Mouse (Mus musculus) thymus, postnatal 0 days (tissue): Measurements from ENCODE around the gene Flnb. TPM values are rescaled to one million over a fixed set of nuclear protein-coding genes. Genes with fewer than 3 reads are reported as not detected.

Experiments
- DNase-seq: peaks from one replicate; pipeline ENCODE4 v3.0.0-alpha.2; 2015; ENCODE audit warnings: low spot score
- polyA plus RNA-seq: library from polyadenylated mRNA; unstranded; fragments of >200 nt; fragmentation: Nextera tagmentation; extraction: Ambion mirVana; gene quantifications from 2 replicates; pipeline ENCODE4 v1.2.1, GENCODE M21; 2015

Flnb gene
- polyA plus RNA-seq, 1 experiment from 2014 or later, result 8.2 TPM

- no peak for DNase-seq
Observed at GRCm38 (mm10) chr14:7943101-7943800, 125.5 kb downstream of the Flnb start.

GRCm38 (mm10) chr14:7943801-7944135 is 126.0 kb downstream of the Flnb start:
- DNase-seq, result no peak

- DNase-seq, result peak; percentile 69
Observed at GRCm38 (mm10) chr14:7944349-7945039, 126.7 kb downstream of the Flnb start.

- no peak for DNase-seq
Observed at GRCm38 (mm10) chr14:7945261-7945660, 127.5 kb downstream of the Flnb start.

DNA sequence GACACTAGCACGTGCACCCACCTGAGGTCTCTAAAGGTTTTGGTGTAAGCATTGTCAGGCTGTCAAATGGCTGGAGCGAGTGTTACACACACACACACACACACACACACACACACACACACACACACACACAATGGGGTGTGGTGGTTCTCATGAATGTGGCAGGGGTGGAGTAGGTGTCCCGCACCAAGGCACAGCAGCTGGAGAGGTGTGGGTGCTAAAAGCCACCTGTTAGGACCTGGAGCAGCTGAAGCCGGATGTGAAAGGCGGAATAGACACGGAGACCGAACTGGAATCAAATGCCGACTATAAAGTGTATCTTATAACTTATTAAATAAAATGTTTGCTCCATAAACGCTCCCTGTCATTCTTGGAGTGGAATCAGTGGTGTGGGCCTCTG is 133.5 kb downstream of the Flnb start:
- no peak for DNase-seq

GRCm38 (mm10) chr14:7952610-7953254 is 135.0 kb downstream of the Flnb start:
- DNase-seq, result no peak

- no peak for DNase-seq
Observed at GRCm38 (mm10) chr14:7954071-7954471, 136.3 kb downstream of the Flnb start.

GRCm38 (mm10) chr14:7956427-7956826 is 138.7 kb downstream of the Flnb start:
- DNase-seq, result no peak

DNA sequence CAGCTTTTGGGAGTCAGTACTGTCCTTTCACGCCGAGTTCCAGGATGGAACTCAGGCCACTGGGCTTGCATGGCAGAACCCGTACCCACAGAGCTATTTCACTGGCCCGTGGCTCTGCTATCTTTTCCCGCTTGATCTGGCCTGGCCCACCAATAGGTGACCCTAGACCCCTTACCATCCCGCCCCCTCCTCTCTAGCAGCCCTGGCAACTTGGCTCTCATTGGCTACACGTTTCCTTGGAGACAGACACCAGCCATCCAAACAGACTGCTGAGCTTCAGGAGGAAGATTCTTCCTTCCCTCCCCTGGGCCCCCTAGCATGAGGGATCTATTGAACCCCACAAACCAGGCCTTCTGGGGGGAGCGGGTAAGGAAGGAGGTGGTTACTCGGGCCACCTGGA is 139.3 kb downstream of the Flnb start, which contains the start of gene Gm45521:
Gene Gm45521 (plus strand): TSS at position 240 of the 400 bp plus-strand sequence.
- DNase-seq, result no peak

DNA sequence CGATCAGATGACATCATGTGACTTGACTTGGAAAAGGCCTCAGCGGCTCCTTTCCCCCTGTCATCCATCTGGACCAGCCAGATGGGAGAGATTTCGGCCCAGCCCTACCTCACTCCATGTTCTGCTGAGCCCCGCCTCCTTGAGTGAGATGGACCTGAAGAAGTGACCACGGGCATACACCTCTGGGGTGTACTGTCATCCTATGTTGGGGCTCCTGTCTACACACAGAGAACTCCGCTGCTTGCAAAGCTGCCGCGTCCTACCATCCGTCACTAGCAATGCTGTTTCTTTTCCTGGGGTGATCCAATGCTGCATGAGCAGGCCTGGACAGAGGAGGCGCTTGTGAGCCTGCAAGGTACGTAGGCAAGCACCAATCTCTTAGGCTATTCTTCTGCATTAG is 142.9 kb downstream of the Flnb start:
- peak; percentile 11 for DNase-seq

DNA sequence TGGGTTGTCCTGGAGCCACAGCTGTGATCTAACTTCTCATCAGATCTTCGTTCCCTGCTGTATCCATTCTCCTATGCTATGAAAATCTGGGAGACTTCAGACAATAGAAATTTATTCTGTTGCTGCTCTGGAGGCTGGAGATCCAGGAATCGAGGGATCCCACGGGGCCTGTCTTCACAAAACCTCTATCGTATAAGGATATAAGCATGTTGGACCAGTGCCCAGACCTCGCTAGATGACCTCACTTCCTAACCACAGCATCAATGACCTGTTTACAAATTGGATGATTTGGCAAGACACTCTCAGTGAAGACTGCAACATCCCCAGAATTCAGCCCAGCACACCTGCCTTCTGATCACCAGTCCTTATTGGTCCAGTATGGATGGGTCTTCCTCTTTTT is 144.0 kb downstream of the Flnb start:
- no peak for DNase-seq

DNA sequence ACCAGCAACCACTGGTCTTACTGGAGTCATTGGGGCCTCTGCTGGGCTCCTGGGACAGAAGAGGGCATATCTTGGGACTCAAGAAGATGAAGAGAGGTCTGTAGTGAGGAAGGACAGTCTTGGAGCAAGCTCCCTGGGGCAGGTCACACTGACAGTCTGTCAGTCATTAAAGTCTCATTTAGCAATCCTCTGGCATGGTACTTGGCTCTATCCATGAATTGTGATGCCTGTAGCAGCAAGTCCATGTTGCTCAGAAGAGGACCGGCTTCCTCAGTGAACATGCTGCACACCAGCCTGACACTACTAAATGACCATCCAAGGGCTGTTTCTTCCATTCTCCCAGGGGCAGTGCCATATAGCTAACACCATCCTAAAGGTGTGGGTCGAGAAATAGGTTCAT is 144.9 kb downstream of the Flnb start:
- DNase-seq, result no peak

- DNase-seq, result no peak
Observed at GRCm38 (mm10) chr14:7963160-7963559, 145.4 kb downstream of the Flnb start.

DNA sequence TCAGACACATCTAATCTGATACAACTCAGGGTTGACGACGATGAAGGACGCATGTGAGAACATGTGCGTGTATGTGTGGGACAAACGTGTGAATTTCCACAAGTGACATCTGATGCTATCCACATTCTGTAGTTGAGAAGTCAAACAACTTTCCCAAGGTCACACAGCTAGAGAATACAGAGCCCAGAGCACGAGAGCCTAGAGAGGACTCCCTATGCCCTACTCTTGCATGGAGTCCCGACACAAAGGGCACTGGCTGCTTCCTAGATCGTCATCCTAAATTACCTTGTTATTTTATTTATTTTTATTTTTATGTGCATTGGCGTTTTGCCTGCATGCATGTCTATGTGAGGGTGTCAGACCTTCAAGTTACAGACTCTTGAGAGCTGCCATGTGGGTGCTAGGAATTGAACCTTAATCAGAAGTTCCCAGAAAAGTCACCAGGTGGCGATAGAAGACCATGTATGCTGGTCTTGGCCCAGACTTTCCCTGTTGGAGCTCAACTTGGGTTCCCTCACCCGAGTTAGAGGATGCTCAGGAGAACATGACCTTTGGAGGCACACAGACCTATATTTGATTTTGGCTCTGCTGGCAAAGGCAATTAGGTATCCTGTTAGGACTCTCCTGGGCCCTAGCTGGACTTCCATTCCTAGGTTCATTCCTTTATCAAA is 146.6 kb downstream of the Flnb start:
- peak; percentile 78 for DNase-seq

GRCm38 (mm10) chr14:7971889-7972493 is 154.2 kb downstream of the Flnb start:
- no peak for DNase-seq

DNA sequence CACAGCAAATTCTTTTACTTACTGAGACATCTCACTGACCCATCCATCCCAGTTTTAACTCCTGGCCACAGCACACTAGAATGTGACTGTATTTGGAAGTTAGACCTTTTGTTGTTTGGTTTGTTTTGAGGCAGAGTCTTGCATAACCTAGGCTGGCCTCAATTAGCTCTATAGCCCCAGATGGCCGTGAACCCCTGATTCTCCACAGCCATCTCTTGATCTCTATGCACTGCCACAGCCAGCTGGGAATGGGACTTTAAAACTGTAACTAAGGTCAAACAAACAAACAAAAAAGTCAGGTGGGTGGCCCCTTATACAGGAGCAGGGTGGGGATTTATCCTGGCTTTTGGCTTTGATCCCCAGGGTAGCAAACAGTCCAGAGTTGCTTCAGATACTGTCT is 156.9 kb downstream of the Flnb start:
- DNase-seq, result no peak

DNA sequence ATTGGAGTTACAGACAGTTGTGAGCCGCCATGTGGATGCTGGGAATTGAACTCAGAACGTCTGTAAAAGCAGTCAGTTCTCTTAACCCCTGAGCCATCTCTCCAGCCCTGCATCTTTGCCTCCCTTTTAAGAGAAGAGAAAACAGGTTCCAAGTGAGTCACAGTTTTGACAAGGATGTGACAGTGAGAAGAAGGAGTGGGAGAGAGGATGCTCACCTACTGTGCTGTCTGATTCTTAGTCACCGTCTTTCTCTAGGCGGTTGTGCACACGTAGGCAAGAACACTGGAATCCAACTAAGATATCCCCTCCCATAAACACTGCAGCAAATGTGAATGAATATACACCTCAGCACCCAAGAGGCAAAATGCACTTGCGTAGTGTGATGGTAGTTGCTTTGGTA is 157.4 kb downstream of the Flnb start:
- DNase-seq, result no peak

GRCm38 (mm10) chr14:7977471-7977870 is 159.7 kb downstream of the Flnb start:
- DNase-seq, result no peak

GRCm38 (mm10) chr14:7978183-7978582 is 160.4 kb downstream of the Flnb start:
- no peak for DNase-seq

DNA sequence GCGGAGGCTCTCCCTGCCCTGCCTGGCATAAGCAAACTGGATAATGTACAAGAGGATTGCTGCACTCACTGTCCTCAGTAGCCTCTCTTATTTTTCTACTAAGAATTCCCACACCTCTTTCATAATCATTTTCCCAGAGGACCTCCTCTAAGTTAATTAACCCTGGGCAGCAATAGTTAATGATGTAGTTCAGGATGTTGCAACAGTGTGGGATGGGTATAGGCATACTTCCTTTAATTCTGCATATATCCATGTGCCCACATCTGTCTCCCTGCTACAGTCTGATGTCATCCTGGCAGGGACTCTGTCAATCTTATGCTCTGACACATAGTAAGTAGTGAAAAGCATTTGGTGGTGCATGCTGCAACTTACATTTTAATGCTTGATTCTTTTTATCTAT is 163.5 kb downstream of the Flnb start:
- no peak for DNase-seq

DNA sequence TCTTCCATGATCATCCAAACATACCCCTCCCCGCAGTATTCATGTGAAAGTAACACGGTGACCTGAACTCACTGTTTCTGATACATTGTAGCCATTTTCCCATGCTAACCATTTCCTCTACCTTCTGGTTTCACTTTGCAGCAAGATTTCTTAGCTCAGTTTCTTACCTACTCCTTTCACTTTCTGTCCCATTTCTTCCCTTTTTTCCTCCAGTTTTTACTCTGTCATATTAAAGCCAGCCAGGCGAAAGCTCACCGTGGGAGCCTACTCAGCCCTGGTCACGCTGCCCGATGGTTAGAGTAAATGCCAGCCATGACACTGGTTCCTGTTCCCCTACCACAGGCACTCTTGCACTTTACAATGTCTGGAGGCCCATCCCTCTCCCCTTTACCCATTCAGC is 169.2 kb downstream of the Flnb start:
- no peak for DNase-seq

- no peak for DNase-seq
Observed at GRCm38 (mm10) chr14:7989371-7989770, 171.6 kb downstream of the Flnb start.
